Mouse (Mus musculus) spleen, embryonic (tissue): Measurements from ENCODE around the gene Mindy1.

Source experiments
- CTCF ChIA-PET: fragments of 350-600 bp; sonication (Branson Sonifier 250); formaldehyde crosslinking; loops from one replicate; lab custom pipeline; 2022; lab: Charles Lee

The Mindy1 gene

GRCm38 (mm10) chr3:95266052-95266451 lies 15.1 kb upstream of the Mindy1 start:
- CTCF ChIA-PET, result no interaction called here

- CTCF ChIA-PET, result no interaction called here
Measured at GRCm38 (mm10) chr3:95267855-95268254, 13.3 kb upstream of the Mindy1 start.

- CTCF ChIA-PET, result no interaction called here
Measured at GRCm38 (mm10) chr3:95269789-95270188, 11.4 kb upstream of the Mindy1 start.

GRCm38 (mm10) chr3:95270766-95271364 lies 10.3 kb upstream of the Mindy1 start:
- CTCF ChIA-PET, result no interaction called here

- CTCF ChIA-PET, result no interaction called here
Measured at GRCm38 (mm10) chr3:95273471-95273870, 7.7 kb upstream of the Mindy1 start.

GRCm38 (mm10) chr3:95274453-95274852 lies 6.7 kb upstream of the Mindy1 start:
- CTCF ChIA-PET, result no interaction called here

GRCm38 (mm10) chr3:95275161-95275560 lies 6.0 kb upstream of the Mindy1 start:
- CTCF ChIA-PET, result interaction anchor here (0.7 kb wide), 1 partner anchor 115 kb away, joined by 3 read pairs; no protein-coding TSS in a partner anchor

- CTCF ChIA-PET, result no interaction called here
Measured at GRCm38 (mm10) chr3:95276428-95276934, 4.7 kb upstream of the Mindy1 start.

- CTCF ChIA-PET, result no interaction called here
Measured at GRCm38 (mm10) chr3:95277149-95277551, 4.0 kb upstream of the Mindy1 start.

- CTCF ChIA-PET, result no interaction called here
Measured at GRCm38 (mm10) chr3:95280747-95281146, 398 bp upstream of the Mindy1 start.

GRCm38 (mm10) chr3:95282381-95282864 lies 1.3 kb downstream of the Mindy1 start:
- CTCF ChIA-PET, result no interaction called here

GRCm38 (mm10) chr3:95282865-95283588 lies 1.9 kb downstream of the Mindy1 start:
- CTCF ChIA-PET, result no interaction called here

- CTCF ChIA-PET, result no interaction called here
Measured at GRCm38 (mm10) chr3:95283589-95283941, 2.4 kb downstream of the Mindy1 start.

GRCm38 (mm10) chr3:95284062-95284461 lies 2.9 kb downstream of the Mindy1 start:
- CTCF ChIA-PET, result interaction anchor here (0.7 kb wide), 1 partner anchor 76 kb away, joined by 3 read pairs; no protein-coding TSS in a partner anchor

- CTCF ChIA-PET, result interaction anchor here (0.7 kb wide), 1 partner anchor 77 kb away, joined by 3 read pairs; no protein-coding TSS in a partner anchor
Measured at GRCm38 (mm10) chr3:95284501-95285281, 3.5 kb downstream of the Mindy1 start.

GRCm38 (mm10) chr3:95285390-95285789 lies 4.2 kb downstream of the Mindy1 start:
- CTCF ChIA-PET, result no interaction called here

- CTCF ChIA-PET, result no interaction called here
Measured at GRCm38 (mm10) chr3:95286011-95286410, 4.9 kb downstream of the Mindy1 start.

- CTCF ChIA-PET, result interaction anchor here (0.6 kb wide), 1 partner anchor 151 kb away, joined by 9 read pairs; no protein-coding TSS in a partner anchor
Measured at GRCm38 (mm10) chr3:95286510-95286909, 5.4 kb downstream of the Mindy1 start.

- CTCF ChIA-PET, result no interaction called here
Measured at GRCm38 (mm10) chr3:95287541-95287940, 6.4 kb downstream of the Mindy1 start.

GRCm38 (mm10) chr3:95289419-95289818 lies 8.3 kb downstream of the Mindy1 start:
- CTCF ChIA-PET, result interaction anchor here (0.6 kb wide), 1 partner anchor 27 kb away, joined by 6 read pairs; no protein-coding TSS in a partner anchor

- CTCF ChIA-PET, result no interaction called here
Measured at GRCm38 (mm10) chr3:95290156-95290555, 9.0 kb downstream of the Mindy1 start.

- CTCF ChIA-PET, result no interaction called here
Measured at GRCm38 (mm10) chr3:95291041-95291440, 9.9 kb downstream of the Mindy1 start.
